Mouse (Mus musculus) stomach, postnatal 0 days (tissue): ENCODE measurements at regions not wholly inside any gene's neighbourhood (a gene's known extent, or its start where the extent isn't known, plus 50 kb on each side); places are given as distances from the start of the nearest gene placed in this dataset.
A peak's percentile ranks its signal among the peaks of the same experiment; 100 is the strongest.

Source experiments
- CTCF ChIP-seq: IDR thresholded peaks from 2 replicates; pipeline ENCODE4 v1.5.1; 2016; ENCODE audit warnings: antibody characterized with exemption, low read depth, mild to moderate bottlenecking, moderate library complexity
- EP300 ChIP-seq: optimal IDR thresholded peaks from 2 replicates; pipeline ENCODE3; 2016; ENCODE audit warnings: antibody characterized with exemption

DNA sequence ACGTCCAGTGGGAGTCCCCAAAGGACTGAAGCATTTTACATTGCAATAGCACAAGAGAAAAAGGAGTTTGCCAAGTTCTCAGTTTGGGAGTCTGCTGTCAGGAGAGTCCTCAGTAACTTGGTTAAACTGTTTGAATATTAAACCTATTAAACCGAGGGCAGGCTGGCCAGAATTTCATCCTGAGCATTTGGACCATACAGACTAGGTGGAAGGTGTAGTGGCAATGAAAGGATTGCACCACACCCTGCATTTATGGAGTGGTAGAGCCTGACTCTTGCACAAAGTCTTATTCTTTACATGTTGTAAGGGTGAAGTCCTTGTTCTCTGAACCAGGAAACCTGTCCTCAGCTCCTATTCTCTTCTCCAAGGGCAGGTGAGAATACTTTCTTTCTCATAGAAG, 58.6 kb upstream of the Map4k3 start:
- TF ChIP-seq CTCF (peak; percentile 48), EP300 (no peak)
